Mouse (Mus musculus): ENCODE measurements at regions not wholly inside any gene's neighbourhood (a gene's known extent, or its start where the extent isn't known, plus 50 kb on each side); places are given as distances from the start of the nearest gene placed in this dataset.

DNA sequence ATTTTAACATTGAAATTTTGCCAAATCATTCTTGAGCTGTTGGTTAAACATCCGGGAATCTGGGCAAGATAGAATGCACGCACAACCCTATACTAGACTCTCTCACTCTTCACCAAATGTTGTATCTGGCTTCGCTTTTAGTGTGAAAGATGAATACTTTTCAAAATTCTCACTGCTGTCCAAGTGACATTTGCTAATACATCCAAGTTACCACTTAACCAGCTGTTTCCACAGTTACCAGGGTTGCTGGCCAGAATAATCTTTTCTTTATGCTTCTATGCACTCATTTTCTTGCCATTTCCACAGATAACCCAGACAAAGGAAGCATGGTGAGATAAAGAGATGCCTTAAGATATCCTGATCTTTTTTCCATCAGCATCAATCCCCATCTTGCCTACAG, 294.9 kb downstream of the Foxa2 start:
- H3K4me3 ChIP-seq (replicated peaks; ENCODE audit: low read depth, low read length), result no peak overlapping the region
- H3K9me3 ChIP-seq (ENCODE audit: control insufficient read depth, low read length), result no peaks in the 10 kb centered on the region
- H3K27me3 ChIP-seq (ENCODE audit: control insufficient read depth, insufficient read depth, low read length), result no peaks in the 10 kb centered on the region
- ATAC-seq (ENCODE audit: low FRiP score, low TSS enrichment), result no peak
- H3K4me1 ChIP-seq (ENCODE audit: control insufficient read depth, insufficient read depth, low read length), result no peaks in the 10 kb centered on the region
- no peak overlapping the region for H3K9ac ChIP-seq (replicated peaks; ENCODE audit: low read length)
- no peak for DNase-seq
- 93% methylated on average over 3 of the region's 3 CpGs for WGBS
- H3K4me2 ChIP-seq (ENCODE audit: low read length), result no peak overlapping the region
- no peak overlapping the region for H3K27ac ChIP-seq (replicated peaks; ENCODE audit: low read depth, low read length)
- H3K36me3 ChIP-seq (ENCODE audit: control insufficient read depth, insufficient read depth, low read length), result no peaks in the 10 kb centered on the region

DNA sequence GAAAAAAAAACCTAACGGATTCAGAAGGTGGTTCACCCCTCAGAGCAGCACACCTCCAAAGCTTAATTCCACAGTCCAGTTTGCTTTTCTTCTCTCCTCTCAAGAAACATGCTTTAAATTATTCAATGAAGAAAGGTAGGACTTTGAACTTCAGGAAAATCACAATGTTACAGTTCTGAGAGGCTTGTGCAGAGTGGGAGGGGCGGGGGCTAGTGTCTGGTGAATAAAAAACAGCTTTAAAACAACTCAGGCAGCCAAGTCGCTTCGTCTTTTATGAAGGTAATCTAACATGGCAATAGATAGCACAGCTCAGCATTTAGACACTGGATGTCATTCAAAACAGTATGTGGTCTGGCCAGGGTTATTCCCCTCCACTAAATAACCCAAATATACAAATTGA, 298.8 kb downstream of the Foxa2 start:
- Histone ChIP-seq H3K4me3 (replicated peaks; ENCODE audit: low read depth, low read length) (no peak overlapping the region), H3K27me3 (ENCODE audit: control insufficient read depth, insufficient read depth, low read length) (no peaks in the 10 kb centered on the region), H3K27ac (replicated peaks; ENCODE audit: low read depth, low read length) (no peak overlapping the region), H3K9ac (replicated peaks; ENCODE audit: low read length) (no peak overlapping the region), H3K4me2 (ENCODE audit: low read length) (no peak overlapping the region), H3K9me3 (ENCODE audit: control insufficient read depth, low read length) (no peaks in the 10 kb centered on the region), H3K4me1 (ENCODE audit: control insufficient read depth, insufficient read depth, low read length) (no peaks in the 10 kb centered on the region), H3K36me3 (ENCODE audit: control insufficient read depth, insufficient read depth, low read length) (no peaks in the 10 kb centered on the region)
- ATAC-seq (ENCODE audit: low FRiP score, low TSS enrichment) (no peak), DNase-seq (no peak)
- WGBS, result 65% methylated on average over 4 of the region's 4 CpGs

DNA sequence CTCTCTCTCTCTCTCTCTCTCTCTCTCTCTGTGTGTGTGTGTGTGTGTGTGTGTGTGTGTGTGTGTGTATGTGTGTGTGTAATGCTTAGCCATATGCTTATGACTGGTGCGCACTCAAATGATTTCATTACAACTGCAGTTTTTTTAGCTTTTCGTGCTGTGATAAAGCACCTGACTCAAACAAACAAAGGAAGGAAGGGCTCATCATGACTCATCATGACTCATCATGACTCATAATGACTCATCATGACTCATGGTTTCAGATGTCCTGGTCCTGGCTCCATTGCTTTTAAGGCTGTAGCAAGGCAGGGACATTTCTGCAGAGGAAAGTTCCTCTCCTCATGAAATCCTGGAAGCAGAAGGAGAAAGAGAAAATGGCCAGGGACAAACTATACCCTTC, 302.9 kb downstream of the Foxa2 start:
- no peaks in the 10 kb centered on the region for H3K27me3 ChIP-seq (ENCODE audit: control insufficient read depth, insufficient read depth, low read length)
- H3K36me3 ChIP-seq (ENCODE audit: control insufficient read depth, insufficient read depth, low read length), result no peaks in the 10 kb centered on the region
- no peak overlapping the region for H3K9ac ChIP-seq (replicated peaks; ENCODE audit: low read length)
- no peaks in the 10 kb centered on the region for H3K9me3 ChIP-seq (ENCODE audit: control insufficient read depth, low read length)
- H3K4me1 ChIP-seq (ENCODE audit: control insufficient read depth, insufficient read depth, low read length), result no peaks in the 10 kb centered on the region
- WGBS, result 91% methylated on average over 2 of the region's 2 CpGs
- H3K27ac ChIP-seq (replicated peaks; ENCODE audit: low read depth, low read length), result no peak overlapping the region
- DNase-seq (no peak), ATAC-seq (ENCODE audit: low FRiP score, low TSS enrichment) (no peak)
- no peak overlapping the region for H3K4me2 ChIP-seq (ENCODE audit: low read length)
- no peak overlapping the region for H3K4me3 ChIP-seq (replicated peaks; ENCODE audit: low read depth, low read length)

DNA sequence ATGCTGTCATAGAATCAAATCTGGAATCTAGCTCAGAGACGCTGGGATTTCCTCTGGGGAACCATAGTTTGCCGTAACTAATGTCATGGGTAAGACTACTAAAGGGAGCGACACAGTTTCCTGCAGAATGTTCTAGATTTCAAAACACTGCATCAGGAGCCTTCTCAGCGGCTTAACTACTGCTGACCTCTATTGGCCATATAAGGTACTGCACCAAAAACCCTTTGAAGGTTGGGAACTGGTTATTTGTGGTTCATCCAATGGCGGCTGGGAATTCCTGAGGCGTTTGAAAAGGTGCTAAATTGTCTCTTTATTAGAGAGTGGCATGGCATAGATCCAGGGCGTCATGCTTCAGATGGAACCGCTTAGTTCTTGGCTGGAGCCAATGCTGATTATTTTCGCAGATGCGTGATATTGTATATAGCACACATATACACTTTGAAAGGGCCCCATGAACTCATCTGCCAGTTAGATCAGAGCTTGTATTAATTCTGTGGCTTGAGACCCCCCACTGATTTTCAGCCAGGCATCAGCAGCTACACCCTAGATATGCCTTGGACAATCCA, 308.4 kb downstream of the Foxa2 start:
- Histone ChIP-seq H3K27ac (replicated peaks; ENCODE audit: low read depth, low read length) (no peak overlapping the region), H3K9ac (replicated peaks; ENCODE audit: low read length) (no peak overlapping the region), H3K27me3 (ENCODE audit: control insufficient read depth, insufficient read depth, low read length) (no peaks in the 10 kb centered on the region), H3K36me3 (ENCODE audit: control insufficient read depth, insufficient read depth, low read length) (no peaks in the 10 kb centered on the region), H3K4me2 (ENCODE audit: low read length) (no peak overlapping the region), H3K4me1 (ENCODE audit: control insufficient read depth, insufficient read depth, low read length) (no peaks in the 10 kb centered on the region), H3K9me3 (ENCODE audit: control insufficient read depth, low read length) (no peaks in the 10 kb centered on the region), H3K4me3 (replicated peaks; ENCODE audit: low read depth, low read length) (no peak overlapping the region)
- ATAC-seq (ENCODE audit: low FRiP score, low TSS enrichment) (peak; percentile 35; the same call in 1 of the 2 replicates), DNase-seq (peak; percentile 84)
- 44% methylated on average over 10 of the region's 10 CpGs for WGBS

DNA sequence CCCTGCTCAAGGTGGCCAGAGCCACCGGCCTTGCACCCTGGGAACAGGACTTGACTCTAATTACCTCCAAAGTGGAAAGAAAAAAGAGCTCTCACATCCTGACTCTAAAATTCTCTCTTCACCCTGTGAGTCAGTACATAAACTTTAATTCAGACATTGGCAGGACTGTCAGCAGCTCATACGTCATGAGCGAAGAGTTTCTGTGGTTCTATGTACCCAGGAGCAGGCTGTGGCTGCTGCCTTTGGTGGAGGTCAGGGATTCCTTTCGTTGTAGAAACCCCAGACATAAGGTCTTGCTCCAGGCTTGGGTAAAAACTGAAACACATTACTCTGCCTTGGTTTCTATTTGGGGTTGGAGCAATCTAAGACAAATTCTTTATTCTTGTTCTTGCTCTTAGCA, 319.4 kb downstream of the Foxa2 start:
- H3K4me2 ChIP-seq (ENCODE audit: low read length), result no peak overlapping the region
- no peaks in the 10 kb centered on the region for H3K36me3 ChIP-seq (ENCODE audit: control insufficient read depth, insufficient read depth, low read length)
- no peak for ATAC-seq (ENCODE audit: low FRiP score, low TSS enrichment)
- H3K4me3 ChIP-seq (replicated peaks; ENCODE audit: low read depth, low read length), result no peak overlapping the region
- H3K27me3 ChIP-seq (ENCODE audit: control insufficient read depth, insufficient read depth, low read length), result no peaks in the 10 kb centered on the region
- H3K9me3 ChIP-seq (ENCODE audit: control insufficient read depth, low read length), result no peaks in the 10 kb centered on the region
- no peaks in the 10 kb centered on the region for H3K4me1 ChIP-seq (ENCODE audit: control insufficient read depth, insufficient read depth, low read length)
- 92% methylated on average over 4 of the region's 4 CpGs for WGBS
- H3K27ac ChIP-seq (replicated peaks; ENCODE audit: low read depth, low read length), result no peak overlapping the region
- DNase-seq, result no peak
- no peak overlapping the region for H3K9ac ChIP-seq (replicated peaks; ENCODE audit: low read length)

DNA sequence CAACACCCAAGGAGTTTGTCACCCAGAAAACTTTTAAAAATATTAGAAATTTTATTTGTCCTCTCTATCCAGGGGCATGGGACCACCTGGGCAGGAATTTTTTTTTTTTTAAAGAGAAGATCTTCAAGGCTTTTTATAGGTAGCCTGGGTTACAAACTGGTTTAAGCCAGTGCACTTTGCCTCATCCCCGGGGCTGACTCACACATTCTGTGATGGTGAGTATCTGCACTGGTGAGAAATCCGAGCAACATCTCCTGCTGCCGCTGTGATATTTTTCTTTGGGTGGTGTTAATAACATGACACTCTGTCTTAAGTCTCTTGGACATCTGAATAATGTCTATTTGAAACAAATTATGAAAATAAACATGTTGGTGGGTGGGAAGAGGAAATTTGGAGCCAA, 327.8 kb downstream of the Foxa2 start:
- Histone ChIP-seq H3K27ac (replicated peaks; ENCODE audit: low read depth, low read length) (no peak overlapping the region), H3K4me3 (replicated peaks; ENCODE audit: low read depth, low read length) (no peak overlapping the region), H3K4me1 (ENCODE audit: control insufficient read depth, insufficient read depth, low read length) (no peaks in the 10 kb centered on the region), H3K27me3 (ENCODE audit: control insufficient read depth, insufficient read depth, low read length) (no peaks in the 10 kb centered on the region), H3K36me3 (ENCODE audit: control insufficient read depth, insufficient read depth, low read length) (no peaks in the 10 kb centered on the region), H3K4me2 (ENCODE audit: low read length) (no peak overlapping the region), H3K9ac (replicated peaks; ENCODE audit: low read length) (no peak overlapping the region), H3K9me3 (ENCODE audit: control insufficient read depth, low read length) (no peaks in the 10 kb centered on the region)
- 95% methylated on average over 3 of the region's 3 CpGs for WGBS
- DNase-seq (no peak), ATAC-seq (ENCODE audit: low FRiP score, low TSS enrichment) (no peak)

DNA sequence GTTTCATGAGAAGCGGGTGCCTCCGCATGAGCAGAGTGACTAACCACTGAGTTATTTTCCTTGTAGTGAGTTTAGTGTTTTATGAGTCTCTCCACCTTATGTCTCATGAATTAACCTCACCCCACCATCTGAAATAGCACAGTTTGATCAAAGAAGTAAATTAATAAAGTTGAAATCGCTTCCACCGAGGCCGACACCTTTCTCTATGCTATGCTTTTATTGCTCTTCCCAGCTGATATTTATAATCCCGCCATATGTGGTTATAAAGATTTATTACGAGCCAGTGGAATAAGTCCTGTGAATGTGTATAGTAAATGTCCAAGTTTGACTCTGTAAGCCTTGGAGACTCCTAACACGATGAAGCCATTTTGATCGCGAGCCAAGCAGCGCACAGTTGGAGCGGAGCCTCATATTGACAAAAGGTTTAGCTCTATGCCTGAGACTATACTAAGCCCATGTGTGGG, 329.3 kb downstream of the Foxa2 start:
- WGBS, result 95% methylated on average over 12 of the region's 12 CpGs
- DNase-seq, result no peak
- no peaks in the 10 kb centered on the region for H3K36me3 ChIP-seq (ENCODE audit: control insufficient read depth, insufficient read depth, low read length)
- H3K27me3 ChIP-seq (ENCODE audit: control insufficient read depth, insufficient read depth, low read length), result no peaks in the 10 kb centered on the region
- H3K27ac ChIP-seq (replicated peaks; ENCODE audit: low read depth, low read length), result no peak overlapping the region
- H3K9ac ChIP-seq (replicated peaks; ENCODE audit: low read length), result no peak overlapping the region
- no peak overlapping the region for H3K4me2 ChIP-seq (ENCODE audit: low read length)
- no peaks in the 10 kb centered on the region for H3K9me3 ChIP-seq (ENCODE audit: control insufficient read depth, low read length)
- no peak overlapping the region for H3K4me3 ChIP-seq (replicated peaks; ENCODE audit: low read depth, low read length)
- H3K4me1 ChIP-seq (ENCODE audit: control insufficient read depth, insufficient read depth, low read length), result no peaks in the 10 kb centered on the region
- ATAC-seq (ENCODE audit: low FRiP score, low TSS enrichment), result no peak

DNA sequence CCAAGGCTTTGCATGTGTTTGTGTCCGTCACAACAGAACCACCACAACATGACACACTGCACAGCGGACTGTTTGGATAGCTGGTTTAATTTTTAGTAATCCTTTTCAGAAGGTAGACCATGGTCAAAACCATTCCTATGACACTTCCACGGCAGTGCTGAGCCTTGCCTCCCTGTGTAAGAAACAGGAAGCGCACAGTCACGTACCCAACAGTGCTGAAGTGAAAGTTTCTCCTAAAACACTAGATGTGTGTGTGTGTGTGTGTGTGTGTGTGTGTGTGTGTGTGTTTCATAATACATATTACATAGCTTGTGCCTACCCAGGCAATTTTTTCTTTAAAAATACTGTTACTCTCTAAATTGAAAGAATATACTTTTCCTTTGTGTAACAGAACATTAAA, 331.0 kb downstream of the Foxa2 start:
- Histone ChIP-seq H3K9ac (replicated peaks; ENCODE audit: low read length) (no peak overlapping the region), H3K27me3 (ENCODE audit: control insufficient read depth, insufficient read depth, low read length) (no peaks in the 10 kb centered on the region), H3K9me3 (ENCODE audit: control insufficient read depth, low read length) (no peaks in the 10 kb centered on the region), H3K4me1 (ENCODE audit: control insufficient read depth, insufficient read depth, low read length) (no peaks in the 10 kb centered on the region), H3K27ac (replicated peaks; ENCODE audit: low read depth, low read length) (no peak overlapping the region), H3K36me3 (ENCODE audit: control insufficient read depth, insufficient read depth, low read length) (no peaks in the 10 kb centered on the region), H3K4me2 (ENCODE audit: low read length) (no peak overlapping the region), H3K4me3 (replicated peaks; ENCODE audit: low read depth, low read length) (no peak overlapping the region)
- DNase-seq (no peak), ATAC-seq (ENCODE audit: low FRiP score, low TSS enrichment) (no peak)
- 92% methylated on average over 5 of the region's 5 CpGs for WGBS

DNA sequence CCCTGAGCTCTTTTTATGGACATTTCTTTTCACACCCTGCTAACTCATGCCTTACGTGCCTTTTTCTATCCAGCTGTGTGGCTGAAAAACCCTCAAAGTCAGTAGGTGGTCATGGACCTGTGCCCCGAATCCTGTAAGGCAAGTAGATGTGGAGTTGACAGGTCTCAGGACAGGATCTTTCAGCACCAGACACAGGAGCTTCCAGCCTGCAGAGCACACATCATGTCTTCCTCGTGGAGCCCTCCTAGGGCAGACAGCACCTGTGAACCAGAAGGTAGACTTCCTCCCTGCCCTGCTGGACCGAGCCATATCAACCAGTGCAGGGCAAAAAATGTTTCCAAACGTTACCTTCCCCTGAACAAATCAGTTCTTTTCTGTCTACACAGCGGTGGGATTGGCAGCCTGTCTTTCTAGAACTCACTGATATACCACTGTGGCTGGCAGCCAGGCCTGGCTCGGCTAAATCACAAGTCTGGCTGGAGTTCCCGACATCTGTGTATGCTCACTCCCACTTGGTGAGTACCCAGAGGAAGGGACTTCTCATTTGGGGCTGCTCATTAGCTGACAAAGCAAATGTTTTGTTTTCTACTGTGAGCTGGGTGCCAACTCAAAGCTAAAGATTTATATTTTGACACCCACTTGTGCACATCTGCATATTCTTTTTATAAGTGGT, 336.0 kb downstream of the Foxa2 start:
- DNase-seq, result peak; percentile 38
- H3K36me3 ChIP-seq (ENCODE audit: control insufficient read depth, insufficient read depth, low read length), result no peaks in the 10 kb centered on the region
- no peak overlapping the region for H3K27ac ChIP-seq (replicated peaks; ENCODE audit: low read depth, low read length)
- no peaks in the 10 kb centered on the region for H3K9me3 ChIP-seq (ENCODE audit: control insufficient read depth, low read length)
- H3K4me1 ChIP-seq (ENCODE audit: control insufficient read depth, insufficient read depth, low read length), result no peaks in the 10 kb centered on the region
- no peak overlapping the region for H3K4me3 ChIP-seq (replicated peaks; ENCODE audit: low read depth, low read length)
- no peak for ATAC-seq (ENCODE audit: low FRiP score, low TSS enrichment)
- 70% methylated on average over 8 of the region's 8 CpGs for WGBS
- H3K27me3 ChIP-seq (ENCODE audit: control insufficient read depth, insufficient read depth, low read length), result no peaks in the 10 kb centered on the region
- H3K9ac ChIP-seq (replicated peaks; ENCODE audit: low read length), result no peak overlapping the region
- no peak overlapping the region for H3K4me2 ChIP-seq (ENCODE audit: low read length)
